Mouse (Mus musculus) embryonic facial prominence, embryonic 11.5 days (tissue): Measurements from ENCODE around the gene Uso1. TPM values are rescaled to one million over a fixed set of nuclear protein-coding genes. Genes with fewer than 3 reads are reported as not detected.

Source experiments
- ATAC-seq: fragments of 200-750 bp; cut with Nextera tagmentation; replicated peaks from 2 replicates; pipeline ENCODE4 v1.8.0; 2017; ENCODE audit warnings: low read depth; ENCODE audit not compliant: insufficient number of reproducible peaks, low FRiP score, low TSS enrichment
- DNase-seq: peaks from one replicate; pipeline ENCODE4 v3.0.0-alpha.2; 2015; ENCODE audit warnings: low spot score
- H3K27ac ChIP-seq: fragments of 300-500 bp; sonication (generic); replicated peaks from 2 replicates; pipeline ENCODE4 v1.5.1; 2014; ENCODE audit warnings: mild to moderate bottlenecking, low read depth, low read length, control low read depth
- H3K27me3 ChIP-seq: fragments of 300-500 bp; sonication (generic); 2 replicates; pipeline ENCODE4 v1.6.1; 2014; ENCODE audit warnings: mild to moderate bottlenecking, low read length, moderate library complexity, mixed read lengths; ENCODE audit not compliant: control insufficient read depth, insufficient read depth
- H3K36me3 ChIP-seq: fragments of 300-500 bp; sonication (generic); replicated peaks from 2 replicates; pipeline ENCODE4 v1.6.1; 2014; ENCODE audit warnings: low read depth, mild to moderate bottlenecking, low read length, moderate library complexity, mixed read lengths; ENCODE audit not compliant: control insufficient read depth, insufficient read depth
- H3K4me1 ChIP-seq: fragments of 300-500 bp; sonication (generic); 2 replicates; pipeline ENCODE4 v1.6.1; 2014; ENCODE audit warnings: low read length, mixed read lengths; ENCODE audit not compliant: control insufficient read depth, insufficient read depth
- H3K4me2 ChIP-seq: fragments of 300-500 bp; sonication (generic); 2 replicates; pipeline ENCODE4 v1.6.1; 2014; ENCODE audit warnings: low read depth, mild to moderate bottlenecking, control low read depth, low read length, moderate library complexity
- H3K4me3 ChIP-seq: fragments of 300-500 bp; sonication (generic); 2 replicates; pipeline ENCODE4 v1.5.1; 2014; ENCODE audit warnings: low read depth, low read length, control low read depth
- H3K9ac ChIP-seq: fragments of 300-500 bp; sonication (generic); replicated peaks from 2 replicates; pipeline ENCODE4 v1.6.1; 2014; ENCODE audit warnings: mild to moderate bottlenecking, control low read depth, low read length
- H3K9me3 ChIP-seq: fragments of 300-500 bp; sonication (generic); replicated peaks from 2 replicates; pipeline ENCODE4 v1.6.1; 2016; ENCODE audit warnings: mild to moderate bottlenecking, low read length, inconsistent platforms, mixed read lengths; ENCODE audit not compliant: control insufficient read depth
- WGBS: fragments of 180-500 bp; shearing (Covaris S2); extraction: QIAGEN DNeasy Blood & Tissue Kit; methylation state at CpG from one replicate; pipeline ENCODE4 v1.1.7; 2014; 5-methylcytosine and 5-hydroxymethylcytosine counted together
- polyA plus RNA-seq: library from polyadenylated mRNA; unstranded; fragments of >200 nt; fragmentation: Nextera tagmentation; extraction: Ambion mirVana; gene quantifications from 2 replicates; pipeline ENCODE4 v1.2.1, GENCODE M21; 2014

Gene Uso1
- polyA plus RNA-seq, result 25.7 and 26.0 TPM in 2 replicates

GRCm38 (mm10) chr5:92137239-92138046 lies at the start of gene Uso1:
Gene Uso1, plus strand, starts transcription at chr5:92137938.
- DNase-seq (peak; percentile 98), ATAC-seq (peak; percentile 95)
- no peak within 1 kb of the TSS; the same call in 1 of the 2 replicates for H3K27ac ChIP-seq
- peak within 1 kb of the TSS; percentile 93 for H3K4me3 ChIP-seq
- no peaks in the 10 kb centered on the region for H3K4me1 ChIP-seq
- H3K9ac ChIP-seq, result peak within 1 kb of the TSS; percentile 86
- peak within 1 kb of the TSS; percentile 58 for H3K4me2 ChIP-seq
- H3K9me3 ChIP-seq, result no peaks in the 10 kb centered on the region
- H3K36me3 ChIP-seq, result no peaks in the 10 kb centered on the region
- 1% methylated on average over 54 of the region's 59 CpGs for WGBS
- no peaks in the 10 kb centered on the region for H3K27me3 ChIP-seq

- Histone ChIP-seq H3K27me3 (no peaks in the 10 kb centered on the region), H3K4me1 (no peaks in the 10 kb centered on the region), H3K36me3 (no peaks in the 10 kb centered on the region), H3K27ac (no peak overlapping the region), H3K9ac (no peak overlapping the region), H3K4me2 (no peak overlapping the region), H3K4me3 (no peak overlapping the region), H3K9me3 (no peaks in the 10 kb centered on the region)
- ATAC-seq, result no peak
- 49% methylated on average over 15 of the region's 15 CpGs for WGBS
- no peak for DNase-seq
Measured at GRCm38 (mm10) chr5:92093263-92094061, 44.3 kb upstream of the Uso1 start.

GRCm38 (mm10) chr5:92094062-92094415 lies 43.7 kb upstream of the Uso1 start:
- DNase-seq (no peak), ATAC-seq (no peak)
- WGBS, result 71% methylated on average over 3 of the region's 3 CpGs
- no peaks in the 10 kb centered on the region for H3K9me3 ChIP-seq
- no peak overlapping the region for H3K4me3 ChIP-seq
- no peak overlapping the region for H3K4me2 ChIP-seq
- H3K36me3 ChIP-seq, result no peaks in the 10 kb centered on the region
- H3K27me3 ChIP-seq, result no peaks in the 10 kb centered on the region
- no peak overlapping the region for H3K9ac ChIP-seq
- H3K27ac ChIP-seq, result no peak overlapping the region
- no peaks in the 10 kb centered on the region for H3K4me1 ChIP-seq

GRCm38 (mm10) chr5:92096786-92097185 lies 41.0 kb upstream of the Uso1 start:
- ATAC-seq, result no peak
- WGBS, result 88% methylated on average over 6 of the region's 6 CpGs
- no peak for DNase-seq
- no peak overlapping the region for H3K9ac ChIP-seq
- no peak overlapping the region for H3K4me2 ChIP-seq
- no peaks in the 10 kb centered on the region for H3K36me3 ChIP-seq
- H3K9me3 ChIP-seq, result no peaks in the 10 kb centered on the region
- no peaks in the 10 kb centered on the region for H3K27me3 ChIP-seq
- H3K4me1 ChIP-seq, result no peaks in the 10 kb centered on the region
- H3K27ac ChIP-seq, result no peak overlapping the region
- no peak overlapping the region for H3K4me3 ChIP-seq

GRCm38 (mm10) chr5:92097779-92098178 lies 40.0 kb upstream of the Uso1 start:
- ATAC-seq, result no peak
- Histone ChIP-seq H3K4me3 (no peak overlapping the region), H3K9me3 (no peaks in the 10 kb centered on the region), H3K4me1 (no peaks in the 10 kb centered on the region), H3K27ac (no peak overlapping the region), H3K9ac (no peak overlapping the region), H3K36me3 (no peaks in the 10 kb centered on the region), H3K27me3 (no peaks in the 10 kb centered on the region), H3K4me2 (no peak overlapping the region)
- no peak for DNase-seq
- WGBS, result 94% methylated on average over 4 of the region's 4 CpGs

GRCm38 (mm10) chr5:92098351-92099109 lies 39.2 kb upstream of the Uso1 start:
- Histone ChIP-seq H3K9me3 (no peaks in the 10 kb centered on the region), H3K27ac (no peak overlapping the region), H3K4me1 (no peaks in the 10 kb centered on the region), H3K4me2 (no peak overlapping the region), H3K27me3 (no peaks in the 10 kb centered on the region), H3K36me3 (no peaks in the 10 kb centered on the region), H3K9ac (no peak overlapping the region), H3K4me3 (no peak overlapping the region)
- 57% methylated on average over 13 of the region's 13 CpGs for WGBS
- no peak for ATAC-seq
- DNase-seq, result no peak

GRCm38 (mm10) chr5:92101601-92102000 lies 36.1 kb upstream of the Uso1 start:
- H3K27me3 ChIP-seq, result no peaks in the 10 kb centered on the region
- no peak for ATAC-seq
- no peak overlapping the region for H3K27ac ChIP-seq
- H3K4me3 ChIP-seq, result no peak overlapping the region
- H3K4me1 ChIP-seq, result no peaks in the 10 kb centered on the region
- DNase-seq, result no peak
- no peaks in the 10 kb centered on the region for H3K36me3 ChIP-seq
- no peak overlapping the region for H3K9ac ChIP-seq
- WGBS, result 89% methylated on average over 8 of the region's 8 CpGs
- no peak overlapping the region for H3K4me2 ChIP-seq
- no peaks in the 10 kb centered on the region for H3K9me3 ChIP-seq
